Mouse (Mus musculus) frontal cortex, postnatal 25 days (tissue): ENCODE data around the gene Tpp1.

Source experiments
- DNase-seq, 2 experiments: peaks; one replicate each; pipeline ENCODE4 v3.0.0; 2022; ENCODE audit warnings: low spot score in 2 of 2

The Tpp1 gene

GRCm38 (mm10) chr7:105728701-105729428, 23.2 kb downstream of the Tpp1 start:
- DNase-seq = no peak

DNA sequence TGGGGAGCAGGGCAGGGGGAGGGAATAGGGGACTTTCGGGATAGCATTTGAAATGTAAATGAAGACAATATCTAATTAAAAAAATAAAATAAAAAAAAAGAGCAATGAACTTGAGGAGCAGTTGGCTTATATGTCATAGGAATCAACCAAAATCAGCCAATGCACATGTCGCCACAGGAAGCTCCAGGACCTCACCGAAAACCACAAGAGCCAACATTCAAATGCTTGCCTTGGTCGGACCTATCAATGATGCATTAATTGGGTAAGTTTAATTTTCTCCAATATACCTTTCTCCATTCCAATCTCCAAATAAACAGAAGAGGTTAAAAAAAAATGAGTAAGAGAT, 25.1 kb downstream of the Tpp1 start:
- DNase-seq = no peak

- DNase-seq = no peak
Measured at GRCm38 (mm10) chr7:105726144-105726979, 25.7 kb downstream of the Tpp1 start.

DNA sequence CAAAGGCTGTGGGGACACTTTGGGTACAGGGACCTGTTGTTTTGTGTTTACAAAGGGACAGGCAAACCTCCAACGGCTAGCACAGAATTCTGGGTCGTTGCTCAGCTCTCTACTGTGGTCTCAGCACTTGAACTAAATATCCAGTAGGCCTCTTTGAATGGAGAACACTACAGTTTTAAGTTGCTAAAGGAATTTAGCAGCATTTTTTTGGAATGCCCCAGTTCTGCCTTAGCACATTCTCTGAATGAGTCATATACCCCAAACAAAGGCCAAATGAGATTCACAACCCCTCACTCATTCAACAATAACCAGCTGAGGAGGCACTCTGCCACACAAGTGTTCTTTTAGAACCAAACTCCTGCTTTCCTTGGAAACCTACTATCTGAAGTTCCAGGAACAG, 30.1 kb downstream of the Tpp1 start:
- no peak for DNase-seq

DNA sequence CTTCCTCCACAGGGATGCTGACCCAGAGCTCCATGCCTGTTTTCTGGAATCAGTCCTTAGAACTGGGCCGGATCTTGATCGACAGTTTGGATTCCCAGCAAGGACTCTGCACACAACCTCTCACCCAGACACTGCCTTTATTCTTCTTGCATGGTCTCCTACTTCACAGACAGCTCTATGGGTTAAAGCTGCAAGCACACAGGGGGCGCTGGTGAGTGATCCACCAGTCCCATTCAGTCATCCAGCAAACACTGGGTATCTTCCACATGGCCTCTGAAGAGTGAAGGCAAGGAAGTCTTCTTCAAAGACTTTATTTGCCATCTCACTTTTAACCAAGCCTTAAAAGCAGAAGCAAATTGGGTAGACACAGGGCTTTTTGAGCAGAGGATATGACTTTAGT, 36.7 kb downstream of the Tpp1 start:
- DNase-seq = no peak

- no peak for DNase-seq
Measured at GRCm38 (mm10) chr7:105708733-105709132, 43.3 kb downstream of the Tpp1 start.

DNA sequence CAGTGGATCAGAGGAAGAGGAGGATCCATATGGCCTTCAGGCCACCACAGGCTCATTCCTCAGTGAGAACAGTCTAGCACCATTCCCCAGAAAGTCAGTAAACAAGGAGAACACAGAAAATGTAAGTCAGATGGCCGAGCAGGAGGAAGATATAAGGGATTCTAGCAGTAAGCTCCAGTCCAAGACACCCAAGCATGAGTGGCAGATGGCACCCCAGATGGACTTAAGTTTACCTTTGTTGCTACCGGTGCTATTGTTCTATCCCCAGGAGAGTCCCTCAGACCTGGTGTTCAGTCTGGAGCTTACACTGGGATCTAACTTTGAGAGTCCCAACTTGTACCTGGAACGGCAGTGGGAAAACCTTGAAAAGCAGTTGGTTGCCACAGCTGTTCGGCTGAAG, 48.2 kb downstream of the Tpp1 start:
- no peak for DNase-seq

DNA sequence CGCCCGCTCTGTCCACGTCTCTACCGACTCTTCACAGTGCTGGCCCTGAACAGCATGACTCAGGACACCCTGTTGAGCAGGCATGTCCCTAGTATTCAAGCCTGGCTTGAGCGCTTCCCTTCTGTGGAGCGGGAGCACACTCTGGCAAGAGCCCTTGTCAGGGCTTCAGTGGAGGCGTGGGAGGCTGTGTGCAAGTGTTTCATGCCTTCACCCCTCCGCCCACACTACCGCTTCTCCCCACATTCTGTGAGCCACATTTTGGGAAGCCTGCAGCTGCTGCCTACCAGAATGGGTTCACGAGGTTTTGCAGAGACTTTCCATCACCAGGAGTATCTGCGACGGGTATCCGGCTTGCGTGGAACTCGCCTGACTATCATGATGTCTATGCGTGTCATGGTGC, 48.9 kb downstream of the Tpp1 start:
- no peak for DNase-seq
